Mouse (Mus musculus) cerebellum, adult 9-10 months (tissue): ENCODE data around the gene Treml1.
"Not testable (repeated sequence)": the region's sequence is repeated elsewhere in the genome, so short reads cannot be mapped to it uniquely, and the experiment has no call there.

Experiments
- DNase-seq: peaks from one replicate; pipeline ENCODE4 v3.0.0; 2022

Gene Treml1

DNA sequence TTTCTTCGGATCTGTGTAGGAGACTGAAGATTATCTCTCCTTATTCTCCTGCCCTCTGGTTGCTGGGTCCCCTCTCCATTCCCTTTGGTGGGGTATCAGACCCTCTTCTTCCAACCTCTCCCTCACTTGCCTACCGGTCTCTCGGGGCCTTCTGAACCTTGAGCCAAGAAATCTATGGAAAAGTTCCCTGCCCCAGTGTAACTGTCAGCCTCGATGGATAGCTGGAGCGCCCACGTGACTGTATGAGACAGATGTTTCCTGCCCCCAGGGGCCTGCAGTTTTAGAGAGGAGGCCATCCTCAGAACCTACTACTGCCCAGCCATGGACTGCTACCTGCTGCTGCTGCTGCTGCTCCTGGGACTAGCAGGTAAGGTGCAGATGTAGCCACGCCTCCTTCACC, at the start of gene Treml1:
Gene Treml1 (plus strand): TSS at position 301 of the 400 bp plus-strand sequence.
- no peak for DNase-seq

DNA sequence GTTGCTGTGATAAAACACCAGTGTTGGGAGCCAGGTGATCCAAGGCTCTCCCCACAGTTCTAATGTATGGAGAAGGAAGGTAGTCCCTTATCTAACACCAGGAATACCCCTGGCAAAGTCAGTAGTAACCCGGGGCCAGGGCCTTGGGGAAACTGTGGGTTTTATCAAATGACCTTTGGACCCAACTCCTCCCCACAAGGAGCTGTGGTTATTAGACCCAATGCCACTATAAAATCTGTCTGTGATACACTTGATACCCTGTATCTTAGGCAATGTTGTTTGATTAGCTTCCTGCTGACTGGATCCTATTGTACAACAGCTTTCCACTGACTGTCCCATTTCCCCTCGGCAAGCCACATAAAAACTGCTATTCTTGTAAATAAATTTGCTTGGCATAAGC, 47.6 kb upstream of the Treml1 start:
- no peak for DNase-seq

- DNase-seq = not testable (repeated sequence)
These were observed 43.7 kb upstream of the Treml1 start, which contains the start of gene B430306N03Rik for GRCm38 (mm10) chr17:48315905-48316579. Gene B430306N03Rik, plus strand, starts transcription at chr17:48316141.

DNA sequence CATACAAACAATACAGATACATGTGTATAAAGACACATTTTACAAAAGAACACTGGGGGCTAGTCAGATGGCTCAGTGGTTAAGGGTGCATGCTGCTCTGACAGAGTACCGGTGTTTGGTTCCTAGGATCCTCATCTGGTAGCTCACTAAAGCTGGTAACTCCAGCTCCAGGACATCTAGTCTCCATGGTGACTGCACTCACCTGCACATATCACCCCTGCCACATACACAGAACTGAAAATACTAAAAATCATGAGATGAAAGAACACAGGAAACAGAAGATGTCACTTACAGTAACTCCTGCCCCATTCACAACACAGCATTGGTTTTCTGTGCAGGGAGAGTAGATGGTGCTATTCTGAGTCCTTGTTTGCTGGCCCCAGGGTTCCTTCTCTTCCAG, 41.0 kb upstream of the Treml1 start:
- no peak for DNase-seq

DNA sequence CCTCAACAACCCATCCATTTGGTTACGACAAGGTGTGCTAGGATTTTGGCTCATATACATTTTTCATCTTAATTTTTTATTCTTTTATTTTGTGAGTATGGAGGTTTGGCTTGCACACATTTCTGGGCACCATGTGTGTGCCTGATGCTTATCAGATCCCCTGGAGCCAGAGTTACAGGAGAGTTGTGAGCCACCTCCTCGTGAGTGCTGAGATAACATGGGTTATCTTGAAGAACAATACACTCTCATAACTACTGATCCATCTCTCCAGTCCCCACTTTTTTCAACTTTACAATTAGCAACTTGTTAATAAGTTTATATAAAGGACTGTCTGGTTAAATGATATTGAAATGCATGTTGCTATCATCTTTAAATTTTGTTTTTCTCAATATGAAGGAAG, 38.4 kb upstream of the Treml1 start:
- DNase-seq = no peak

- no peak for DNase-seq
These were observed 36.5 kb upstream of the Treml1 start for GRCm38 (mm10) chr17:48323236-48323635.

- no peak for DNase-seq
These were observed 35.5 kb upstream of the Treml1 start for GRCm38 (mm10) chr17:48324258-48324657.

GRCm38 (mm10) chr17:48325093-48325492, 34.6 kb upstream of the Treml1 start:
- DNase-seq = no peak

GRCm38 (mm10) chr17:48325638-48326037, 34.1 kb upstream of the Treml1 start:
- DNase-seq = no peak

- DNase-seq = no peak
These were observed 33.1 kb upstream of the Treml1 start for GRCm38 (mm10) chr17:48326656-48327055.

DNA sequence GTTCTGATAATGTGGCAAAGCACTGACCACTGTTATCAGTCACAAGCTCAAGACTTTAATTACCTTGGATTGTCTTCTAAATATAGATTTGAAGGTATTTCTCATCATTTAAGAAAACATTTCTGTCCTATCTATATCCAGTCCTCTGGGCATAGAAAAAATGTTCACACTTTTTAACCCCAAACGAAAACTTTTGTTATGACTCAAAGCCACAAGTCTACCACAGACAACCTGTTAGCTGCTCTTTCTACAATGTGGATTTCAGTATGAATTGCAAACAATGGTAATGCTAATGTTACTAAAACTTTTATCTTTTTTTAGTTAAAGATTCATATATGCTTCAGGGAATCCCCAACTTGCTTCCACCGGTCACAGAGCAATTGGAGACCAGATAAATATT, 27.2 kb upstream of the Treml1 start:
- no peak for DNase-seq

GRCm38 (mm10) chr17:48334186-48334585, 25.5 kb upstream of the Treml1 start:
- no peak for DNase-seq

DNA sequence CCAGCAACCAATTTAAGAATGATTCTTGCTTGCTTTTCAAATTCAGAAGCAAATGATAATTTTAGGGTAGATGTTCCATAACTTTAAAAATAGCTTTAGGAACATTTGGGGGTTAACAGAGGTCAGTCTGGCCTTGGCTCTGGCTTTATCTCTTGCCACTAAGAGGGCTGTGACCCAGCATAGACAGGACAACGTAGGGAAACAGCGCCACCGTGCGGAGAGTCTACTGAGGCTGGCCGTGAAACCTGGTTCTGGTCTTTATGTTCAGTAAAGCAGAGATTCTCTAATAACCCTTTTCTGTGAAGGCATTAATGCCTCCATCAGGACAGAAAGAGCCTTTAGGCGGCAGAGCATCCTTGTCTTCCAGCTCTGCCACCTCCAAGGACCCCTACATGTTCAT, 22.9 kb upstream of the Treml1 start:
- peak; percentile 39 for DNase-seq

DNA sequence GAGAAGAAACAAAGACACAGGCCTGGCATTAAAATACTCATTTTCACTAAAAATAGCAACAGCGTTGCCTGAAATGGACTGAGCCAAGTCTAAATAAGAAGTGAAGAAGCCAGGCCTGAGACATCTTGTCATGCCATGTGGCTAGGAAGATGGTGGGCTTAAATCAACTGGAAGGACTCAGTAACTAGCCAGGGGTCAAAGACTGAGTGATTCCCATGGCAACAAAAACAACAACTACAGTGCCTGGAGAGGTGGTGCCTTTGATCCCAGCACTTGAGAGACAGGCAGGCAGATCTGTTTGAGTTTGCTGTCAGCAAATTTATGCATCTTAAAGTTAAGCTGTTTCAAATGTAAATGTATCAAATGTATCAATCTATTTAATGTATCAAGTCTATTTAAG, 19.4 kb upstream of the Treml1 start:
- no peak for DNase-seq

DNA sequence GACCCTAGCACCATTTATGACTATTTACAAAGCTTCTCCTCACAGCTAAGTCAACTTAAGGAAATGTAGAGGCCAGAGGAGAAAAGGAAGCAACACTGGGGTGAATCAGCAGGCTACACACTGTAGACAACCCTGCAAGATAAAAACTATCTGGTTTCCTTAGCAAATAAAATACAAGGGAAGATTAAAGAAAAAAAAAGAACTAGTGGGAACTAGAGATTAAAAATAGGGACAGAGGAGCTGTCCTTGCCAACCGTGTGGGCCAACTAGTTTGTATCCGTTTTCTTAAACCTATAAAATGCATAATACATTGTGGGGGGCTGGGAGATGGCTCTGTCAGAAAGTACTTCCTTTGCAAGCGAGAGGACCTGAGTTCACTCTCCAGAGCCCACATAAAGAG, 17.8 kb upstream of the Treml1 start:
- DNase-seq = no peak

DNA sequence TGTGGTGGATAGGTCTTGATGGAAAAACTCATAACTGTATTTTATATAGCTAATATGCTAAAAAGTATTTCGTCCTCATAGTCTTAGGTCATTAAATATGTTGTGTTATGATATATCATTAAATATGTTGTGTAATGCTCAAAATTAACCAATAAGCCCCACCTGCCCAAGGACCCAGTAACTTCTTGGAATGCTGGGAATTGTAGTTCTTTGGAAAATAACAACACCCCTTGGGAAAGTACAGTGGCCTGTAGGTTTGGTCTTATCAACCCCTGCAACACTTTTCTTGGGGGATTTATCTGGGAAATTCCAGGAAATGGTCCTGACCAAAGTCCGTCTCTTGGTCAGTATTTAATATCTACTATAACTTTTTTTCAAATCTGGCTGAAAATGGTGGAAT, 16.7 kb upstream of the Treml1 start:
- no peak for DNase-seq

GRCm38 (mm10) chr17:48345824-48346223, 13.9 kb upstream of the Treml1 start:
- no peak for DNase-seq

DNA sequence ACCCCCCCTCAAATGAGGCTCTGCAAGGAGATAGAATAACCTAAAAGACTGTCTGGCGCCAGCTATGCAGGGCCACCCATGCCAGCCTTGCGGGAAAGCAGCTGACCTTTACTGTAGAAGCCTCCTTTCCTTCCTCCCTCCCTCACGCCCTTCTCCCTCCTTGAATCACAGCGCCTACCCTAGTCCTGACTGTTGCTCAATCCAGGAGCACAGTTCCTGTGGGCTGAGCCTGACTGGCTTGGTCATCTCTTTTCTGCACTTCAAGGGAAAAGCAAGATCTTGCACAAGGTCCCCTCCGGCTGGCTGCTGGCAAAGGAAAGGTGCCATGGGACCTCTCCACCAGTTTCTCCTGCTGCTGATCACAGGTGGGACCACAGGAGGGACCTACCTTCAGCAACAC, 13.5 kb upstream of the Treml1 start, which contains the start of gene Trem2:
Gene Trem2 (plus strand): TSS at position 171 of the 400 bp plus-strand sequence.
- DNase-seq = no peak

- DNase-seq = no peak
These were observed 12.9 kb upstream of the Treml1 start for GRCm38 (mm10) chr17:48346834-48347233.

DNA sequence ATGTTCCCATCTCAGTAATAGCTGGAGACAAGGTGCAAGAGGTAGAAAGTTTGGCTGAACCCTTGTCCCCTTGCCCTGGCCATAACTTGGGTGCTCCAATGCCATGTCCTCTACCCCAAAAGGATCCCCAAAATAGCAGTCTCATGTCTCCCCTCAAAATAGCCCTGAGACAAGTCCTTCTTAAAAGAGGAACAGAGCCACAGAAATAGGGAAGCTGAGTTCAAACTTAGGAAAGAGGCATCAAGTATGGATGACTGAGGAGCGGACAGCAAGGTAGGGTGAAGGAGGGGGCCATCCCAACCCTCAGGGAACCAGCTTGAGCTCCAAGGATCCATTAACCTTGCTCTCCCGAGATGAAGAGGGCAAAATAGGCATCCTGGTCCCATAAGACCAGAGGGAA, 12.4 kb upstream of the Treml1 start:
- DNase-seq = no peak

- no peak for DNase-seq
These were observed 9.0 kb upstream of the Treml1 start for GRCm38 (mm10) chr17:48350681-48351193.

GRCm38 (mm10) chr17:48352976-48353375, 6.7 kb upstream of the Treml1 start:
- not testable (repeated sequence) for DNase-seq

GRCm38 (mm10) chr17:48355822-48356221, 3.9 kb upstream of the Treml1 start:
- no peak for DNase-seq

DNA sequence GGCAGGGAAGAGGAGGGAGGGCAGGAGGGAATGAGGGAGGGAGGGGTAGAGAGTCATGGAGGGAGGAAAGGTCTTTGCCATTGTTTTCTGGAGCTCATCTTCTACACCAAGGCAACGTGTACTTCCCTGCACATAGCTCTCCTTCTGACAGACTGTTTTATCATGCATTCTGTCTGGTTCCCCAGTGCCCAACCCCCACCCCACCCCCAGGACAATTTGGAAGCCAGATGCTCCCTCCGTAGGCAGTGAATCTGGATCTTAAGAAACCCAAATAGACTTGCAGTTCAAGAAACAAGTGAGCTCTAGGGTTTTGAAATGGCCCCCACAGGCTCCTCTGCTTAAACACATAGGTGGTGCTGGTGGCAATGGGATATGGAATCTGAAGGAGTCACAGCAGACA, 1.8 kb upstream of the Treml1 start:
- no peak for DNase-seq

GRCm38 (mm10) chr17:48360462-48360861, 746 bp downstream of the Treml1 start:
- no peak for DNase-seq
